Mouse (Mus musculus) lung, embryonic 14.5 days (tissue): ENCODE data around the gene 2810004N23Rik. TPM values are rescaled to one million over a fixed set of nuclear protein-coding genes. Genes with fewer than 3 reads are reported as not detected.

Experiments used
- ATAC-seq: fragments of 200-750 bp; cut with Nextera tagmentation; 2 replicates; pipeline ENCODE4 v1.8.0; 2017; ENCODE audit warnings: mild to moderate bottlenecking, moderate TSS enrichment, moderate library complexity; ENCODE audit not compliant: insufficient read depth
- DNase-seq: peaks from one replicate; pipeline ENCODE4 v3.0.0-alpha.2; 2015
- H3K27ac ChIP-seq: fragments of 300-500 bp; sonication (generic); 2 replicates; pipeline ENCODE4 v1.5.1; 2014; ENCODE audit warnings: low read depth, mild to moderate bottlenecking, moderate library complexity
- H3K27me3 ChIP-seq: fragments of 300-500 bp; sonication (generic); 2 replicates; pipeline ENCODE4 v1.6.1; 2014; ENCODE audit warnings: low read length, control low read depth; ENCODE audit not compliant: insufficient read depth
- H3K36me3 ChIP-seq: fragments of 300-500 bp; sonication (generic); 2 replicates; pipeline ENCODE4 v1.6.1; 2014; ENCODE audit warnings: control low read depth; ENCODE audit not compliant: insufficient read depth
- H3K4me1 ChIP-seq: fragments of 300-500 bp; sonication (generic); 2 replicates; pipeline ENCODE4 v1.6.1; 2014; ENCODE audit warnings: antibody characterized with exemption, control low read depth; ENCODE audit not compliant: insufficient read depth
- H3K4me2 ChIP-seq: fragments of 300-500 bp; sonication (generic); 2 replicates; pipeline ENCODE4 v1.6.1; 2014; ENCODE audit warnings: mild to moderate bottlenecking
- H3K4me3 ChIP-seq: fragments of 300-500 bp; sonication (generic); 2 replicates; pipeline ENCODE4 v1.5.1; 2014; ENCODE audit warnings: low read depth, low read length
- H3K9ac ChIP-seq: fragments of 300-500 bp; sonication (generic); 2 replicates; pipeline ENCODE4 v1.6.1; 2014
- H3K9me3 ChIP-seq: fragments of 300-500 bp; sonication (generic); 2 replicates; pipeline ENCODE4 v1.6.1; 2016; ENCODE audit warnings: low read depth, low read length, control low read depth
- CTCF ChIP-seq: IDR thresholded peaks from 2 replicates; pipeline ENCODE4 v1.5.1; 2016; ENCODE audit warnings: antibody characterized with exemption, low read depth
- WGBS: fragments of 180-500 bp; shearing (Covaris S2); extraction: QIAGEN DNeasy Blood & Tissue Kit; methylation state at CpG from one replicate; pipeline ENCODE4 v1.1.7; 2014; 5-methylcytosine and 5-hydroxymethylcytosine counted together
- polyA plus RNA-seq: library from polyadenylated mRNA; unstranded; fragments of >200 nt; fragmentation: Nextera tagmentation; extraction: Ambion mirVana; gene quantifications from 2 replicates; pipeline ENCODE4 v1.2.1, GENCODE M21; 2014

Gene 2810004N23Rik
- polyA plus RNA-seq, 1 experiment from 2014 or later = 44.5 TPM

DNA sequence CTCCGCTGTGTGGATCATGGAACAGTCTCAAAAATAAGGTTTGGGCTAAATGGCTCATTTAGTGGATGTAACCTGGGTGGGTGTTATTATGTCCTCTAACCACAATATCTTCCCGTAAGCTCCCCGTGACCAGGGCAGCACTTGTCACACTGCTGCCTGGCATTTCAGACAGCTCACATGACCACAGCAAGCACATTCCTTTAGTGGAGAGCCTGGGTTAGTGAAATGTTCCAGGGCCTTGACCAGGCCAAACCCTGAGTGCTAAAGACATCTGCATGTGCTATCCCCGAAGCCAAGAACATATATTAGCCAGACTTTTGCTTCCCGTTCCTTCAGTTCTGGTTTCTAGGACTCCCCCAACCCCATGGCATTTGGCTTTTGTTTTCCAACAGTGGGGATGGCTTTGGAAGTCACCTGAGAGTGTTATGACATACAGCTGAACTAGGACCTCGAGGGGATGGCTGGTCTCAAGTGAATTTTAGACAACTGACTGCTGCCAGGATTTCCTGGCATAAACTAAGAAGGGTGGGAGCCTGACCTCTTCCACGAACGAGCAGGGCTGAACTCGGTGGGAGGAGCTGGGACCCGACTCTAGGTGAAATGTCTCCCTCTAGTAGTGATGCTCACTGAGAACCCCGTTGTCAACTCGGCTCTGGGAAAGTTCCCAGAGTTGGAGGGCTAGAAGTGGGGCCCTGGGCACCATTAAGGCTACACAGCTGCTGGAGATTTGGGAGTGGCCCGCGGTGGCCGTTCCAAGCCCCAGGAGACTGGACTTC, 29.3 kb downstream of the 2810004N23Rik start:
- Histone ChIP-seq H3K27me3 (no peaks in the 10 kb centered on the region), H3K9me3 (no peaks in the 10 kb centered on the region), H3K9ac (no peak overlapping the region; the same call in 1 of the 2 replicates), H3K4me2 (peak overlapping the region; percentile 45), H3K4me1 (no peaks in the 10 kb centered on the region), H3K27ac (no peak overlapping the region), H3K4me3 (no peak overlapping the region), H3K36me3 (peaks cover 13% of the 10 kb centered on the region)
- no peak for TF ChIP-seq CTCF
- DNase-seq (no peak), ATAC-seq (no peak)
- WGBS = 26% methylated on average over 15 of the region's 15 CpGs

DNA sequence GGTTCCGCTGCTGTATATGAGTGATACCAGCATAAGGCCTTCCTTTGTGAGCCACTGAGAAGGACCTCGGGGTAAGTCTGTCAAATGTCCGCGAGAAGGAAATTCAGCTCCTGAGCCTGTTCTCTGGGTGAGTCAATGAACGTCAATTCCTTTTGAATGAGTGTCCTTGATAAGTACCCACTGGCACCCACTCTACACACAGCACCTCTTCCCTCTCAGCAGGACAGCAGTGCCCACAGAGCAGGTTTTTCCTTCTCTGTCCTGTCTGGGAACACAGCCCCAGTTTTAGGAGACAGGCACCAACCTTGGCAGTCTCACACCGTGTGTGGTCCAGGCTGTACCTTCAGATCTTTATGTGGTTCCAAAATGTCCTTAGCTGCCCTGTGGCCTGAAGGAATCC, 31.0 kb downstream of the 2810004N23Rik start:
- Histone ChIP-seq H3K4me2 (no peak overlapping the region), H3K4me3 (no peak overlapping the region), H3K27ac (no peak overlapping the region), H3K9me3 (no peaks in the 10 kb centered on the region), H3K9ac (no peak overlapping the region), H3K36me3 (no peaks in the 10 kb centered on the region), H3K4me1 (no peaks in the 10 kb centered on the region), H3K27me3 (no peaks in the 10 kb centered on the region)
- TF ChIP-seq CTCF = no peak
- 81% methylated on average over 6 of the region's 6 CpGs for WGBS
- DNase-seq (no peak), ATAC-seq (no peak)

DNA sequence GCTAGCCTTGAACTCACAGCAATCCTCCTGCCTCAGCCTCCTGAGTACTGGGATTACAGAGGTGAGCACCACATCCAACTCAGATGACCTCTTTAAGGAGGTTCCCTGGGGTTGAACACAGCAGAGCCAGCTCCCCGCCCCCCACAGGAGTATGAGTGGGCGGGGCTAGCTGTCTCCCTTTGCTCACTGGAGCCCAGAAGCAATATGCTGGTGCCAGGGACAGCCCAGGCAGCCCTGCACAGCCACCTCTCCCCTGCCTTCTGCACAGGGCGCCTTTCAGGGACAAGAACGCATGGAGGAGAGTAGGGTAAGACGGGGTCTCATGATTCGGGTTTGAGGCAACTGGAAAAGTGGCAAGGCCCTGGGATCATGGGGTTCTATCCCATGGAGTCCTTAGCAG, 31.4 kb downstream of the 2810004N23Rik start:
- DNase-seq = no peak
- H3K9ac ChIP-seq = no peak overlapping the region
- no peaks in the 10 kb centered on the region for H3K4me1 ChIP-seq
- H3K27me3 ChIP-seq = no peaks in the 10 kb centered on the region
- H3K4me2 ChIP-seq = no peak overlapping the region
- 77% methylated on average over 6 of the region's 6 CpGs for WGBS
- no peak overlapping the region for H3K27ac ChIP-seq
- no peak for ATAC-seq
- H3K4me3 ChIP-seq = no peak overlapping the region
- no peaks in the 10 kb centered on the region for H3K36me3 ChIP-seq
- TF ChIP-seq CTCF = no peak
- H3K9me3 ChIP-seq = no peaks in the 10 kb centered on the region

DNA sequence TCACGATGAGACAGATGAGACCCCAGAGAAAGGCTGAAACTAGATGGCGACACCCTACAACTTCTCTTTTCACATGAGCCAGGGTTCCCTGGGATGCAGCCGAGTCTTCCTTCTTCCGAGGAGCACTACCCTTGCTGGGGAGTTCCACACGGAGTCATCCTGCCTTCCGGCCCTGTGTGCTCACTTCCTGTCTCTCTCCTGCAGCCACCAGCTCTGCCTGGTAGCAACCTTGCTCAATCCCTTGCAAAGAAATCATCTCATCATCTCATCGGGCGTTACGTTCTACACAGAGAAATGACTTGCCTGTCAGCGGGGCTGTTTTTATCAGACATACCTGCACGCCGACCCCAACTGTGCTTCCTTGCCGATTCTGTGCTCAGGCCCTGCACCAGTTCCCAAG, 32.9 kb downstream of the 2810004N23Rik start:
- Histone ChIP-seq H3K27ac (no peak overlapping the region), H3K9ac (no peak overlapping the region)

DNA sequence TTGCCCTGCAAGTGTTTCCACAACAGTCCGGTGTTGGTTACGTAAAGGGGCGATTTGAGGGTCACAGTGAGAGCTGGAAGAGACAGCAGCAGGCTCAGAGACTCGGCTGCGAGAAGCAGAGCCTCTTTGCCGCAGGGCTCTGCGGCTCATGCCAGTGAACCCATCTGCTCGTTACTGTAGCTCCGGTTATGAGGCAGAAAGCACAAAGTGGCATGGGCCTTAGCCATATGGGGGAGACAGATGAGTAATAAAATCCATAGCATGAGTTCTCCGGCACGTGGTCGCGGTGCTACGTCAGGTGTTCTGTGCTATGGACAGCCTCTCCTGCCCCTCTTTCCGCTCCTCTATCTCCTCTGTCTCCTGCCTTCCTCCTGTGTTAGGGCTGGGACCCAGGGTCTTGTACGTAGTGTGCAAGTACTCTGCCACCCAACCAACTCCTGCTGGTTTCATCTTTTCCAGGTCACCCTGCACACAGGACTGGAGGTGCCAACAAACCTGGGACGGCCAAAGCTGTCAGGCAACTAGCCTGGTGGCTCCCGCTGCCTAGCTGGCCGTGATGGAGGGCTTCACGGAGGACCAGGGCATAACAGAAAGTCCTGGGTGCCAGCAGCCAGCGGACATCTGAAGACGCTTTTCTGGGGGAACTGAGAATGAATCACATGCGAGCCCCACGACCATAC, 34.2 kb downstream of the 2810004N23Rik start:
- WGBS = 81% methylated on average over 24 of the region's 24 CpGs

More for the DNA sequence above, 32.9 kb downstream of the 2810004N23Rik start:
- DNase-seq (no peak), ATAC-seq (no peak)
- TF ChIP-seq CTCF = no peak
- Histone ChIP-seq H3K27me3 (no peaks in the 10 kb centered on the region), H3K4me3 (no peak overlapping the region), H3K9me3 (no peaks in the 10 kb centered on the region), H3K4me1 (no peaks in the 10 kb centered on the region), H3K36me3 (no peaks in the 10 kb centered on the region), H3K4me2 (no peak overlapping the region)
- 61% methylated on average over 13 of the region's 13 CpGs for WGBS

DNA sequence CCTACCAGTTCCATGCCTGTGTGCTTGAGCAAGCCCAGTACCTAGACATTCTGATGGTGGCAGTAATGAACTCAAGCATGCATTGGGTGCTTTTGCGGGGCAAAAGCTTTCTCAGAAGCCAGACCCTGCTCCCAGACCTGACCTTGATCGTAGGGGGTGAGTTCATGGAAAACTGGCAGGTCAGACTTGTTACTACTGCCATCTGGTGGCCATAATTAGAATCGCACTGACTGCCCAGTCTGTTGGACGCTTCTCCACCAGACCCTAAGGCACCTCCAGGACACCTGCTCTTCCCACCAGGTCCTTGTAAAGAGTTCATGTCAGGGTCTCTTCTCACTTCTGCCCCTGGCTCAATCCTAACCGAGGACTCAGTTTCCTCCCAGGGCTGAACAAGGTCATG, 35.5 kb downstream of the 2810004N23Rik start:
- no peak overlapping the region for H3K4me2 ChIP-seq
- H3K27ac ChIP-seq = no peak overlapping the region
- no peaks in the 10 kb centered on the region for H3K27me3 ChIP-seq
- no peaks in the 10 kb centered on the region for H3K9me3 ChIP-seq
- DNase-seq (peak; percentile 84), ATAC-seq (no peak)
- H3K9ac ChIP-seq = no peak overlapping the region
- WGBS = 2% methylated on average over 5 of the region's 5 CpGs
- peak; percentile 86 for TF ChIP-seq CTCF
- H3K4me3 ChIP-seq = no peak overlapping the region
- H3K4me1 ChIP-seq = no peaks in the 10 kb centered on the region
- no peaks in the 10 kb centered on the region for H3K36me3 ChIP-seq

More for the DNA sequence above, 34.2 kb downstream of the 2810004N23Rik start:
- Histone ChIP-seq H3K27me3 (no peaks in the 10 kb centered on the region), H3K9me3 (no peaks in the 10 kb centered on the region), H3K4me1 (no peaks in the 10 kb centered on the region), H3K9ac (no peak overlapping the region), H3K4me2 (no peak overlapping the region), H3K27ac (no peak overlapping the region), H3K36me3 (no peaks in the 10 kb centered on the region), H3K4me3 (no peak overlapping the region)
- TF ChIP-seq CTCF = no peak
- ATAC-seq (no peak), DNase-seq (no peak)

DNA sequence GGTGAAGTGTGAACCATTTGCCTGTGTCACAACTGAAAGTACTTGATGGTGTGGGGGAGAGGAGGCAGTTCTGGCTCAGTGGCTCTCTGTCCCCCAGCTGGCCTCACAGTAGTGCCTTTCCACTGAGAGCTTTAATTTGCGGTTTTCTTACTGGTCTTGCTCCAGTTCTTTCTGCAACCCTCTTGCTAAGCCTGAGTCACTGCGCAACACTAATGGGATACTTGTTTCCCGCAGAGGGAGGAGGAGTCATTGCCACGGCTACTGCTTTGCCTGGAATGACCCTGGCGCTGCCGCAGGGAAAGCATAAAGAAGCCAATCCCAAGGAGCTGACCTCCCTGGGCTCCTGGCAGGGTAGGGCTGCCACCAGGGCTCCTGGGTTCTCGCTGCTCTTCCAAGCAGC, 36.3 kb downstream of the 2810004N23Rik start:
- ATAC-seq (no peak), DNase-seq (no peak)
- Histone ChIP-seq H3K36me3 (no peaks in the 10 kb centered on the region), H3K4me3 (no peak overlapping the region), H3K4me2 (no peak overlapping the region), H3K27ac (no peak overlapping the region), H3K9me3 (no peaks in the 10 kb centered on the region), H3K9ac (no peak overlapping the region), H3K27me3 (no peaks in the 10 kb centered on the region), H3K4me1 (no peaks in the 10 kb centered on the region)
- TF ChIP-seq CTCF = no peak
- 32% methylated on average over 7 of the region's 7 CpGs for WGBS
